Mouse (Mus musculus): Measurements from ENCODE around the gene Stag2.

- TF ChIP-seq CTCF (IDR thresholded peaks at IDR 0.05; ENCODE audit: insufficient read depth, low read depth, low read length) (no peak), POLR2A (IDR thresholded peaks at IDR 0.05; ENCODE audit: insufficient read depth, low read depth, low read length) (no peak)
These were observed 3.9 kb downstream of the Stag2 start for GRCm38 (mm10) chrX:42153056-42153455.
